Mouse (Mus musculus) embryonic facial prominence, embryonic 12.5 days (tissue): Measurements from ENCODE around the gene Pbx4. TPM values are rescaled to one million over a fixed set of nuclear protein-coding genes. Genes with fewer than 3 reads are reported as not detected.

Experiments used
- ATAC-seq: fragments of 200-750 bp; cut with Nextera tagmentation; 2 replicates; pipeline ENCODE4 v1.8.0; 2017; ENCODE audit not compliant: insufficient number of reproducible peaks, insufficient read depth, low FRiP score, low TSS enrichment
- H3K27ac ChIP-seq: fragments of 300-500 bp; sonication (generic); 2 replicates; pipeline ENCODE4 v1.5.1; 2016; ENCODE audit warnings: mild to moderate bottlenecking
- H3K27me3 ChIP-seq: fragments of 300-500 bp; sonication (generic); 2 replicates; pipeline ENCODE4 v1.6.1; 2016; ENCODE audit warnings: mild to moderate bottlenecking, moderate library complexity
- H3K36me3 ChIP-seq: fragments of 300-500 bp; sonication (generic); 2 replicates; pipeline ENCODE4 v1.6.1; 2016; ENCODE audit warnings: mild to moderate bottlenecking
- H3K4me1 ChIP-seq: fragments of 300-500 bp; sonication (generic); 2 replicates; pipeline ENCODE4 v1.6.1; 2016
- H3K4me2 ChIP-seq: fragments of 300-500 bp; sonication (generic); replicated peaks from 2 replicates; pipeline ENCODE4 v1.6.1; 2016; ENCODE audit warnings: mild to moderate bottlenecking, moderate library complexity
- H3K4me3 ChIP-seq: fragments of 300-500 bp; sonication (generic); 2 replicates; pipeline ENCODE4 v1.5.1; 2016; ENCODE audit warnings: mild to moderate bottlenecking
- H3K9ac ChIP-seq: fragments of 300-500 bp; sonication (generic); 2 replicates; pipeline ENCODE4 v1.6.1; 2016; ENCODE audit warnings: mild to moderate bottlenecking, moderate library complexity
- H3K9me3 ChIP-seq: fragments of 300-500 bp; sonication (generic); 2 replicates; pipeline ENCODE4 v1.6.1; 2016; ENCODE audit warnings: mild to moderate bottlenecking, moderate library complexity
- WGBS: fragments of 180-500 bp; shearing (Covaris S2); methylation state at CpG from one replicate; pipeline ENCODE4 v1.1.7; 2016; 5-methylcytosine and 5-hydroxymethylcytosine counted together
- polyA plus RNA-seq: library from polyadenylated mRNA; unstranded; fragments of >200 nt; fragmentation: Nextera tagmentation; extraction: Ambion mirVana; gene quantifications from 2 replicates; pipeline ENCODE4 v1.2.1, GENCODE M21; 2016

Gene Pbx4
- polyA plus RNA-seq, 1 experiment from 2014 or later: 13.4 TPM

DNA sequence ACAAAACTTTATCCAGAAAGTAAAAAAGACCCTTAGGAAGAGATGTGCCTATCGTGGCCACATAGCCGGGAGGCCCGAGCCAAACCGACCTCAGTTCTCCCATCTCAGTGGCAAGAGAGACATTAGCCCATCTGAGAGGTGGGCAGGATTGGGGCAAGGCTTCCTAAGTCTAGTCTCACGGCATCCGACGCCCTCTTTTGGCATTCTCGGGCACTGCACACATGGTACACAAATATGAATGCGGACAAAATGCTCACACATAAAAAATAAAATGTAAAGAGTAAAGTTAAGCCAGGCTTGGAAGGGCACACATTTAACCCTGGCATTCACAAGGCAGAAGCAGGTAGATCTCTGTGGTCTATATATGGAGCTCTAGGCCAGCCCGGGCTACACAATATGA lies 21.6 kb downstream of the Pbx4 start:
- Histone ChIP-seq H3K27ac (no peak overlapping the region), H3K36me3 (no peaks in the 10 kb centered on the region), H3K4me2 (no peak overlapping the region), H3K9me3 (0 out of 2 replicates have a peak, but pooled peaks cover 2% of the 10 kb centered on the region), H3K4me3 (no peak overlapping the region), H3K27me3 (no peaks in the 10 kb centered on the region), H3K4me1 (no peaks in the 10 kb centered on the region), H3K9ac (no peak overlapping the region)
- 93% methylated on average over 10 of the region's 10 CpGs for WGBS
- ATAC-seq: no peak

DNA sequence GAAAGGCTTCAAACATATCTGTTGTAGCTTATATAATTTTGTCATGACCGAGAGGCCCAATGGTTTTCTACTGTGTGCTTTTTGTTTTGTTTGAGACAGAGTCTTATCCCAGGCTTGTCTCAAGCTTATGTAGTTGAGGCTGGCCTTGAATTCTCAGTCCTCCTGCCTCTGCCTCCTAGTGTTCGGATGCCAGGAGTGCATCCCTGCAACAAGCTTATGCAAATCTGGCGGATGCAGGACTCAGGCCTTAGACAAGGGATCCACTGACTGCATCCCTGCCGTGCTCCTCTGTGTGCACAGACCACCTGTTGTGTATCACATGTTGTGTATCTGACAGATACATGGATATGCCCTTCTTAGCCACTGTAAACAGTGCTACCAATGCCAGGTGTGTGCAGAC lies 28.5 kb downstream of the Pbx4 start:
- no peak overlapping the region for H3K9ac ChIP-seq
- no peak overlapping the region for H3K4me2 ChIP-seq
- no peak overlapping the region for H3K4me3 ChIP-seq
- H3K36me3 ChIP-seq: no peaks in the 10 kb centered on the region
- H3K4me1 ChIP-seq: no peaks in the 10 kb centered on the region
- no peaks in the 10 kb centered on the region for H3K9me3 ChIP-seq
- H3K27ac ChIP-seq: no peak overlapping the region
- 48% methylated on average over 4 of the region's 4 CpGs for WGBS
- no peaks in the 10 kb centered on the region for H3K27me3 ChIP-seq
- no peak for ATAC-seq

DNA sequence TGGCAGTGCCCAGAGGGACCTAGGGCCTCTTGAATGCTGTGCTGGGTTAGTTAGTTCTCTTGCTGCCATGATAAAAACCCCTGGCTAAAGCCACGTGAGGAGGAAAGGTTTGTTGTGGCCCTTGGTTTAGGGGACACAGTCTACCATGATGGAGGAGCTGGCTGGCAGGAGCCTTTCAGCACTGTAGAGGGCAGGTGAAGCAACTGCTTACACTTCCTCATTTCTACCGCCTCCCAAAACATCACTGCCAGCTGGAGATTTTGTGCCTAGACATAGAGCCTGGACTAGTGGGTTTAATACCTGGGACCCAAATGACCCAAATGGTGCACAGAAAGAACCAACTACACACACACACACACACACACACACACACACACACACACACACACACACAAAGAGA lies 29.0 kb downstream of the Pbx4 start:
- ATAC-seq: no peak
- H3K9ac ChIP-seq: no peak overlapping the region
- no peaks in the 10 kb centered on the region for H3K27me3 ChIP-seq

DNA sequence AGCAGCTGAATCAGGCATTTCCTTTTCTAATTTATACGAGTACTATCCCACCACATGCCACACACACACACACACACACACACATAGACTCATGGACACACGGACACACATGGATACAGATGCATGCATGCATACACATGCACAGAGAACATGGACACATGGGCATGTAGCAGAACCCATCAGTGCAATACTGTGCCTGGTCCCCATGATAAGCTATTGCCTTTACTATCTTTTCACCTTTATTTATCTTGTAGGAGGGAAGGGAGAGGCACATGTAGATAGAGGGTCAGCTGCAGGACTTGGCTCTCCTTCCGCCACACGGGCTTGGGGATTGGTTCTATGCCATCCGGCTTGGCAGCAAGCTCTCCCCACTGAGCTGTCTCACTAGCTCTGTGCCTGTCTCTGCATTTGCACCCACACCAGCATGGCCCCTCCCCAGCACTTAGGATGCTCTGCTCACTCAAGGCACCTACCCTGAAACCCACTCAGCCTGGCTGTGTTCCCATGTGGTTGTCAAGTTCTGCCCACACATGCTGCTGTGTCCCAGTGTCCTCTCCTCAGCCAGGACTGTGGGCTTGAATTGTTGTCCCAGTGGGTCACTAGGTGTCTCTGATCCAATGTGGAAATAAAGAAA lies 31.2 kb downstream of the Pbx4 start:
- Histone ChIP-seq H3K27me3 (no peaks in the 10 kb centered on the region), H3K4me3 (no peak overlapping the region), H3K4me1 (no peaks in the 10 kb centered on the region), H3K27ac (no peak overlapping the region), H3K4me2 (no peak overlapping the region), H3K9ac (no peak overlapping the region), H3K9me3 (no peaks in the 10 kb centered on the region), H3K36me3 (no peaks in the 10 kb centered on the region)
- ATAC-seq: peak; percentile 48; the same call in 1 of the 2 replicates
- 89% methylated on average over 5 of the region's 5 CpGs for WGBS

More for the DNA sequence above, 29.0 kb downstream of the Pbx4 start:
- 44% methylated on average over 2 of the region's 2 CpGs for WGBS
- no peaks in the 10 kb centered on the region for H3K4me1 ChIP-seq
- H3K36me3 ChIP-seq: no peaks in the 10 kb centered on the region
- no peak overlapping the region for H3K4me2 ChIP-seq
- H3K27ac ChIP-seq: no peak overlapping the region
- no peaks in the 10 kb centered on the region for H3K9me3 ChIP-seq
- H3K4me3 ChIP-seq: no peak overlapping the region

DNA sequence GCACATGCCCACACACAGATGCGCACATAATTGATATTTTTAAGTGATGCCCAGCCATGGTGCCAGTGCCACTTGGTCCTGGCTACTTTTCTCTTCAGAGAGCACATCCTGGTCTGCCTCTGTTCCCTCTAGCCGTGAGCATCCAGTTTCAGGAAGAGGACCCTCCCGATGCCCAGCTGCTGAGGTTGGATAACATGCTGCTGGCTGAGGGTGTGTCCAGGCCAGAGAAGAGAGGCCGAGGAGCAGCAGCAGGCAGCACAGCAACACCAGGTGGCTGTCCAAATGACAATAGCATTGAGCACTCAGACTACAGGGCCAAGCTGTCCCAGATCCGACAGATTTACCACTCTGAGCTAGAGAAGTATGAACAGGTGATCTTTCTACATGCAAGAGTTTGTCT lies 31.9 kb downstream of the Pbx4 start:
- ATAC-seq: no peak
- H3K9me3 ChIP-seq: no peaks in the 10 kb centered on the region
- no peaks in the 10 kb centered on the region for H3K27me3 ChIP-seq
- no peak overlapping the region for H3K4me2 ChIP-seq
- H3K4me1 ChIP-seq: no peaks in the 10 kb centered on the region
- no peaks in the 10 kb centered on the region for H3K36me3 ChIP-seq
- no peak overlapping the region for H3K4me3 ChIP-seq
- H3K9ac ChIP-seq: no peak overlapping the region
- no peak overlapping the region for H3K27ac ChIP-seq
- 66% methylated on average over 5 of the region's 5 CpGs for WGBS

DNA sequence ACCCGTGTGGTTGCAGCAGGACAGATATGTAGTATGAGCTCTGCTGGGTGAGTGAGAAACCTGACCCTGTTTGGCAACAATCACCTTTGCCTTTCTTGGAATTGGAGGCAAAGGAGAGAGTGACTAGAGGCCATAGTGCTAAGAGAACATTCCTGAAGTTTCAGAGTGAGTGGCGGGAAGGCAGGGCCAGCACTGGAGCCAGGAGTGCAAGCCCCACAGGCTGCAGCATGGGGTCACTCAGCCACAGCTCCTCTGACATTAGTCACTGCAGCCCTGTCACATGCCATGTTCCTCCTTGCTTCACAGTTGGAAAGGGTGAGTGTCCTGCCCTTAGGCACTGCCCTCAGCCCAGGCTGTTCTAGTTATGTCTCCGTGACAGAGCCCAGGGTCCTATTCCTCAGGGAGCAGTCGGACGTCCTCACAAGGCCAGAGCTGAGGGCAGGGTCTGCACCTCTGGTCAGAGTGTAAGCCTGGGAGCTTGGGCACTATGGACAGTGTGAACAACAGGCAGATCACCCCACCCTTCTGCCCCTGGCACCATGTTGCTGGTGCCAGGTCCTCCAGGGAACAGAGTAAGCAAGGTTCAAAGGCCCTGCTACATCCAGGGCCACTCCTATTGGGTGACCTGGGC lies 35.5 kb downstream of the Pbx4 start:
- Histone ChIP-seq H3K27me3 (no peaks in the 10 kb centered on the region), H3K9ac (no peak overlapping the region), H3K4me3 (no peak overlapping the region), H3K36me3 (no peaks in the 10 kb centered on the region), H3K4me2 (no peak overlapping the region), H3K27ac (no peak overlapping the region), H3K4me1 (no peaks in the 10 kb centered on the region), H3K9me3 (no peaks in the 10 kb centered on the region)
- ATAC-seq: no peak
- 68% methylated on average over 5 of the region's 5 CpGs for WGBS

DNA sequence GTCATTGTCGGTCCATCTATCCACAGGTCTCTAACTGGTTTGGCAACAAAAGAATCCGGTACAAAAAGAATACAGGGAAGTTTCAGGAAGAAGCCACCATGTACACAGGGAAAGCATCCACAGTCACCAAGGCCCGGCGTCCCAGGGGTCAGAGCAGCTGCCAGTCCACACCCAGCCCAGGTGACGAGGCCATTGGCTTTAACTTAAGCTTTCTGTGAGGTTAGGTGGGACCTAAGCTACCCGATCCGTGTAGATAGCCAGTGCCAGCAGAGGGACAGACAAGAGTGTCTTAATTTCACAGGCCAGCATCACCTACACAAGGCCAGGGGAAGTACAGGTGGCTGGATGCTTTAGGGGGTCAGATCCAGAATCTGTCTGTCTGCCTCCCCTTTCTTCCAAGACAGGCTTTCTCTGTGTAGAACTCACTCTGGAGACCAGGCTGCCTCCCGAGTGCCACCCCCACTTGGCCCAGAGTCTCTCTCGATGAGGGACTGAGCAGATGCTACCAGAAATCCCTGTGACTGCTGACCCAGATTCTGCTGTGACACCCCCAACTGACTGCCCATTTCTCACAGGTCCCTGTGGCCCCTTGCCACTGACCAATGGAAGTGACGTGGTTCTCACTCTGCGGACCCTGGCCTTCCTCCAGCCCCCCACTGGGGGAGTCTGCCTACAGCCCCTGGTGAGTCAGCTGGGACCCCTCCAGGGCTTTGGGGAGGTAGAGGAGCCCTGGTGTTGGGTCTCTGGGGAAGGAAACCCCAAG lies 37.9 kb downstream of the Pbx4 start:
- Histone ChIP-seq H3K27ac (no peak overlapping the region), H3K9ac (no peak overlapping the region), H3K27me3 (no peaks in the 10 kb centered on the region), H3K36me3 (no peaks in the 10 kb centered on the region), H3K4me1 (no peaks in the 10 kb centered on the region), H3K4me3 (no peak overlapping the region), H3K4me2 (no peak overlapping the region), H3K9me3 (no peaks in the 10 kb centered on the region)
- WGBS: 79% methylated on average over 11 of the region's 11 CpGs
- ATAC-seq: no peak

DNA sequence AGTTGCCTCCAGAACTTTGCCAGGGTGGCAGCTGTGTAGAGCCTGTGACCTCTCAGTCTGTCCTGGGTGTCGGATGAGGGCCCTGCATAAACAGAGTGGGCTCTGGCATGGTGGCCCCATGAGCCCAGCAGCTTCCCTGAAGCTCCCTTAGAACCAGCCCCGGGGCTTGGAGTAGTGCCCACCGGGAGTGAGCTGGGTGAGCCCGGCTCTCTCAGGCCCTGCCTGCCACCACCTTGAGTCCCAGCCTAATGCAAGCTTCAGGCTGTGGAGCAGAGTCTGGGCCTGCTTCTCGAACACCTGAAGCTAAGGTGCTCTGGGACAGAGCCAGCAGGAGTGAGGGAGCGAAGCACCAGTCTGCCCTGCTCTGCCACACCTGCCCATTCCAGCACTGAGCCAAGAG lies 38.6 kb downstream of the Pbx4 start:
- 78% methylated on average over 6 of the region's 6 CpGs for WGBS
- ATAC-seq: no peak

DNA sequence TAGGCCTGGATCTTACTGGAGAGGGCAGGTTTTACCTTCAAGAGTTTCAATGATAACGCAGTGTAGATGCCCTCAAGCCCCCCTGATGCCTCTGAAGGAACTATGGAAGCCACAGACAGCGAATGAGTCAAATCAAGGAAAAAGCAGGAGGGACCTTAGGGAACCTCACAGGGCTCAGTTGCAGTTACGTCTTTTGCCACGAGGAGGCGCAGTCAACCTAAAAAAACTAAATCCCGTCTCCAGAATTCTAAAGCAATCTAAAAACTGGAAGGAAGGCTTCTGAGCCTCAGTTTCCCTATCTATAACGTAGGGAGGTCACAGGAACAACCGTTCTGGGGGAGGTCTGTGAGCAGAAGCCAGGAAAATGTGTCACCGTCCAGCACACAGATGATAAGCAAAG lies 41.9 kb downstream of the Pbx4 start:
- WGBS: 10% methylated on average over 9 of the region's 9 CpGs
- Histone ChIP-seq H3K4me2 (no peak overlapping the region), H3K9me3 (no peaks in the 10 kb centered on the region), H3K27me3 (peaks cover 35% of the 10 kb centered on the region), H3K9ac (no peak overlapping the region), H3K27ac (no peak overlapping the region), H3K36me3 (no peaks in the 10 kb centered on the region), H3K4me3 (no peak overlapping the region), H3K4me1 (no peaks in the 10 kb centered on the region)
- ATAC-seq: no peak

More for the DNA sequence above, 38.6 kb downstream of the Pbx4 start:
- Histone ChIP-seq H3K4me1 (no peaks in the 10 kb centered on the region), H3K4me3 (no peak overlapping the region), H3K36me3 (no peaks in the 10 kb centered on the region), H3K4me2 (no peak overlapping the region), H3K27me3 (0 out of 2 replicates have a peak, but pooled peaks cover 5% of the 10 kb centered on the region), H3K9ac (no peak overlapping the region), H3K27ac (no peak overlapping the region), H3K9me3 (no peaks in the 10 kb centered on the region)

DNA sequence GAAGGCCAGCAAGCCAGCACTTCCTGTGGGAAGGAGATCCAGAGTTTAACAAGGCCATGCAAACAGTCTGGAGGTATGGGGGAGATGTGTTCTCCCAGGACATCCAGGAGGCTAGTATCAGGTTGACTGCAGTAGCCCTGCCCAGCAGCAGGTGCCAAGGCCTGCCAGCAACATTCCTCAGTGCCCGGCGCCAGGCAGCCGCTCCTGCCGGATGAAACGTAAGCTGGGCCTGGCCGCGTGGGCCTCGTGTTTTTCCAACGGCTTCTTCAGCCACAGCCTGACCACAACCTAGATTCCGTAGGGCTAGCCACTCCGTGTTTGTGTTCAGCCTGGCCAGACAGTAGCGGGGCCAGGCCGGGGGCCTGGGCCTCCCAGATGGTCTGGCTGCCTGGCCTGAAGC lies 42.4 kb downstream of the Pbx4 start:
- Histone ChIP-seq H3K4me1 (no peaks in the 10 kb centered on the region), H3K4me2 (no peak overlapping the region), H3K9me3 (no peaks in the 10 kb centered on the region), H3K4me3 (no peak overlapping the region), H3K9ac (no peak overlapping the region), H3K27me3 (peaks cover 40% of the 10 kb centered on the region), H3K27ac (no peak overlapping the region), H3K36me3 (no peaks in the 10 kb centered on the region)
- WGBS: 77% methylated on average over 13 of the region's 13 CpGs
- no peak for ATAC-seq

DNA sequence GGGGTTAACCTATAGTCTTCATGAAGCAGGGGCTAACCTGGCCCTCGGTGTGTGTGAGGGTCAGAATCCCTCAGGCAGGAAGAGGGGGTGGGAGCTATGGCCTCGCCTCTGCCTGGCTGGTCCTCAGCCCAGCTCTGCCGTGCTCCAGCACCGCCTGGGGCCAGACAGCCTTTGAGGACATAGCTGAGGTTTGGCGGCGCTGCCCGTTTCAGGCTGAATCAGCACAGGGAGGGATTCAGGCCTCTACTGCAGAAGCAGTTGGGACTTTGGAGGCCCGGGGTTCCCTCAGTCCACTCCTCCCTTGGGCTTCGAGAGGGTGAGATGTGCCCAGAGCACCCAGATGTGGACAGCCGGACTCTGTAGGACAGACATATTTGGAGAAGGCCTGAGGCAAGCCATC lies 43.8 kb downstream of the Pbx4 start:
- H3K27ac ChIP-seq: no peak overlapping the region
- H3K4me2 ChIP-seq: no peak overlapping the region
- no peak for ATAC-seq
- H3K4me3 ChIP-seq: no peak overlapping the region
- H3K36me3 ChIP-seq: no peaks in the 10 kb centered on the region
- WGBS: 32% methylated on average over 10 of the region's 10 CpGs
- peaks cover 5% of the 10 kb centered on the region; the same call in 1 of the 2 replicates for H3K4me1 ChIP-seq
- H3K27me3 ChIP-seq: peaks cover 54% of the 10 kb centered on the region
- no peaks in the 10 kb centered on the region for H3K9me3 ChIP-seq
- H3K9ac ChIP-seq: 0 out of 2 replicates have a peak overlapping the region, but pooled peaks have one; percentile 15

DNA sequence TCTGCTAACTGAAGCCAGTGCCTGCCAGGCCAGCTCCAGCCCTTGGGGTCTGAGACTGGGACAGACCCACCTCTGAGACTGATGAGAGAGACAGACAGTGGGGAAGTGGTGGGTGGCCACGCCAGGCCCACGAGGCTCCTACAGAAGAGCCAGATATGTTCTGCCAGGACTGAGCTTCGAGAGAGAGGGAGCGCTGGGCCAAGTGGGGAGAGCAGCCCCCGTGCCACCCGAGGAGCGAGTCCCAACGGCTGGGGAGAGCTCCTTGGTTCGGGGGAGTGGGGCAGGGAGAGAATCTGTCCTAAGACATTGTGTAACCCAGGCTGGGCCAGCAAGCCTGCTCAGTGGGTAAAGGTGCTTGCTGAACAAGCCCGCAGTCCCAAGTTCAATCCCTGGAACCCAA lies 44.7 kb downstream of the Pbx4 start:
- peaks cover 12% of the 10 kb centered on the region; the same call in 1 of the 2 replicates for H3K4me1 ChIP-seq
- H3K27me3 ChIP-seq: peaks cover 63% of the 10 kb centered on the region
- no peak for ATAC-seq
- no peaks in the 10 kb centered on the region for H3K9me3 ChIP-seq
- no peak overlapping the region for H3K4me2 ChIP-seq
- H3K27ac ChIP-seq: no peak overlapping the region
- H3K36me3 ChIP-seq: no peaks in the 10 kb centered on the region
- 72% methylated on average over 10 of the region's 10 CpGs for WGBS
- H3K9ac ChIP-seq: no peak overlapping the region
- no peak overlapping the region for H3K4me3 ChIP-seq
